Mouse (Mus musculus): Measurements from ENCODE around the gene Cir1.

- TF ChIP-seq CTCF (conservative IDR thresholded peaks at IDR 0.05; ENCODE audit: insufficient read depth, insufficient read length, low read depth, low read length) (no peak), POLR2A (IDR thresholded peaks at IDR 0.05; ENCODE audit: low read depth, low read length) (no peak)
These were observed 39.0 kb upstream of the Cir1 start for GRCm38 (mm10) chr2:73351496-73351895.

All from kidney, adult 2 months (tissue).